Mouse (Mus musculus) MEL-GATA-1-ER (cell line): ENCODE data around the gene Isg15.

ENCODE experiments used
- DNase-seq: peaks from one replicate; pipeline ENCODE4 v3.0.0-alpha.2; 2012; ENCODE audit warnings: low read depth; ENCODE audit errors: extremely low read depth

Isg15 gene

GRCm38 (mm10) chr4:156200623-156201475 lies at the start of gene Isg15:
TSS of gene Isg15 (minus strand) at chr4:156200818.
- DNase-seq, result no peak

DNA sequence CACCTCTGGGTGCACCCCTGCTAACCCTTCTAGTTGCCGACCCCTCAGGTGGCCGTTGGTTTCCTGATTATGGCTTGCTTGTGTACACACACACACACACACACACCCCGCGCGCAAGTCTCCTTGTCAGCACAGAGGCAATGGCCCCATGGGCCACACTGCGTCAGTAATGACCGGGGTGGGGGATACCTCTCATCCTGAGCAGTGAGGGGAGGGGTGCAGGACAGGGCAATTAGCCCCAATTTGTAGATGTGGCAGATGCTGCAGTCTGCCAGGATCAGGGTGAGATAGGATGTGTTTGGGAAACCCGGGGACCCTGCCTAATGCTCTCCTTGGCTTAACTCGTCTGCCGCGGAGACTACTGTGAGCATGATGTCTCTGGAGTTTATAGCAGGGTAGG lies 48.9 kb upstream of the Isg15 start:
- no peak for DNase-seq

GRCm38 (mm10) chr4:156236651-156237447 lies 36.2 kb upstream of the Isg15 start:
- no peak for DNase-seq

- peak; percentile 69 for DNase-seq
These were observed 35.4 kb upstream of the Isg15 start, which contains the start of gene Noc2l for GRCm38 (mm10) chr4:156235808-156236533. TSS of gene Noc2l (plus strand) at chr4:156236010.

DNA sequence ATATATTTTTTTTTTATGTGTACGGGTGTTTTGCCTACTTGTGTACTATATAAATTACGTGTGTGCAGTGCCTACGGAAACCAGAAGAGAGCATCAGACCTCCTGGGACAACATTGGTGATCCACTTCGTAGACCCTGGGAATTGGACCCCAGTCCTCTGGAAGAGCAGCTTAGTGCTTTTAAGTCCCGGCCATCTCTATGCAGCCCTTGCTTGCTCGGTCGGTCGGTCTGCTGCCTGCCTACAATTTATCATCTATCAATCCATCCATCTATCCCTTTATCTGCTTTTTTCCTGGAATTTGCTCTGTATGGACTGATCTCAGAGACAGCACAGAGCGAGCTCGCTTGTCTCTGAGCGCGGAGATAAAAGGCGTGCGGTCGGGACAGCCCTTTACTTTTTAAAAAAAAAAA lies 34.7 kb upstream of the Isg15 start:
- DNase-seq, result peak; percentile 70

DNA sequence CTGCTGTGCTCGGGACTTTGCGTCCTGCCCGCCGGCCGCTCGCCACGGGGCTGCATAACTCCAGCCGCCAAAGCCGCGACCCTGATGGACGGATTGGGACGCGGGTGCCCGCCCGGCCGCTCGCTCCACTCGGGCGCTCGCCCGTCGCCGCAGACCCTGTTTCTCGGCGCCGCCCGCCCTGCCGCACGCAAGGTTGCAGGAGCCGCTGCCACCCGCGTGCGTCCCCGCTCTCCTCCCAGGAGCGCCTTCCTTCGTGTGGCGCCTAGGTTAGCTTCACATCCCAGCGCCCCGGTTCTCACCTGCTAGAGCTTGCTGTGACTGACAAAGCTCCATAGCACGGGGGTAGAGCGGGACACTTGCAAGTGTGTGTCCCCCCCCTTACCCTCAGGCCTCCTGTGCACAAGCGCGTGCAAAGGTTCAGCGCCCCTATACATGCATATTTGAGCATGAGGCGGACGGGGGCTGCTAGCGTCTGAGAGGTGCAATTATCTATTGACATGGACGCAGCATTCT lies 34.1 kb upstream of the Isg15 start, which contains the start of gene Plekhn1:
Gene Plekhn1 (minus strand): TSS at position 157 of the 513 bp plus-strand sequence.
- DNase-seq, result peak; percentile 45

- DNase-seq, result no peak
These were observed 33.4 kb upstream of the Isg15 start for GRCm38 (mm10) chr4:156234021-156234501.

GRCm38 (mm10) chr4:156228393-156229024 lies 27.9 kb upstream of the Isg15 start:
- no peak for DNase-seq

DNA sequence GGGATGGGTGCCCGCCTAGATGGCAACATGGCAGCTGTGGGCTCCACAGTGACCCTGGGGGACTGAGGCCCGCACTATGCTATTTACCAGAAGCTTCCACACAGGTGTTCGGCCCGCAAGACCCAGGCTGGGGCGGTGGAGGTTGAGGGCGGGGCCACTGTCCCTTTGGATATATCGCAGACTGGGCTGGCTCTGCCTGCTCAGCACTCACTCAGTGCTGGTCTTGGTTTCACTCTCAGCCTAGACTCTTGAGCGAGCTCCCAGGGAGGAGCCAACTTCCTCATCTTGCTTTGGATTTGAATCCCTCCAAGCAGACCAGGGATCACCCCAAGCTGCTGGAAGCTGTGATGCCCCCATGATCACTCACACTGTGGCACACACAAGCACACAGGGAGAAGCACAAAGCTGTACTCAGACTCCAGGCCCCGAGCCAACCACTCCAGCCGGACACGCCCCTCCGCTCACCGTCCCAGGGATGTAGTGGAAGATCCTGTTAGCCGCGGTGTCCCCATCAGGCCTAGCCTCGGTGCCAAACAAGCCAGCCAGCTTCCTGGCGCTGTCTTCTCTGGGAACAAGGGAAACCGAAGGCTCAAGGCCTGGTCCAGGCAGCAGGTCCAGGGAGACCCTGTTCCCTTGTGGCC lies 27.3 kb upstream of the Isg15 start:
- DNase-seq, result no peak

DNA sequence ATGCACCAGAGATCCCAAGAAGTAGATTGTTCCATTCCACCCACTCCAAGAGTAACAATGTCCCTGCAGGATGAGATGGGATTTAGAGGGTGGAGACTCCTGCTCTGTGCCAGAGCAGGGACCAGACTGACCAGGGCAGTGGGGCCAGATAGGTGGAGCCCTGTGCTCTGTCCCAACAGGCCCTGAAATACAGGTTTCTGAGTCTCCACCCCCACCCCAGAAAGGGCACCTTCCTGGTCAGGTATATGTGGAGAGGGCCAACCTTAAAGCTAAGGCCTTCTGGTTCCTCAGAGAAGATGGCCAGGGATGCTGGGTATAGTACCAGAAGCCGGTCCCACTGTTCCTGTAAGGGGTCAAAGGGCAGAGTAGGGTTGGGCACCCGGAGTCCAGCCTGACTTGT lies 23.7 kb upstream of the Isg15 start:
- DNase-seq, result no peak

DNA sequence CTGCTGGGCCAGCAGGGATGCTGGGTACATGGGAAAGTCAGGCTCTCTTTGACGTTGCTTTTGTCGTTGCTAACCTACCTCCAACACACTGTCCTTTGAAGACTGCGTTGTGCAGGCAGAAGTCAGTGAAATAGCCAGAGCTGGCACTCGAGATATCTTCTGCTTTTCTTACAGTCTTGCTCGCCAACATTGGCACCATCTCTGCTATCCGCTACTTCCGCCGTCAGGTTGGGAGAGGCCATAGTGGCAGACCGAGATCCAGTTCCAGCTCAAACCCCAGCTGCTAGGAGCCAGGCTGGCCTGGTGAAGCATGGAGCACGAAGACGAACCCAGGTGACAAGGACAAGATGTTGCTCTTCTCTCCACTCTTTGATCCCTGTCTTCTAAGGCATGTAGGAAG lies 19.3 kb upstream of the Isg15 start:
- no peak for DNase-seq

DNA sequence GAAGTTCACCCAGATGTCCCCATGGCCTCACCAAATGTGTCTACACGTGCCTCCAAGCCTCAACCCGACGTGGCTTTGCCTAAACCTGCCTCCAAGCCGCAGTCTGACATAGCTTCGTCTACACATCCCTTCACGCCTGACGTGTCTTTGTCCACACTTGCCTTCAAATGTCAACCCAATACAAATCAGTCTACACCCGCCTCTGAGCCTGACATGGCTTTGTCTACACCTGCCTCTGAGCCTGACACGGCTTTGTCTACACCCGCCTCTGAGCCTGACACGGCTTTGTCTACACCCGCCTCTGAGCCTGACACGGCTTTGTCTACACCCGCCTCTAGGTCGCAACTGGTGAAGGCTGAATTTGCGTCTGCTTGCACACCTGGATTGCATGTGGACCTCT lies 17.2 kb upstream of the Isg15 start:
- no peak for DNase-seq

DNA sequence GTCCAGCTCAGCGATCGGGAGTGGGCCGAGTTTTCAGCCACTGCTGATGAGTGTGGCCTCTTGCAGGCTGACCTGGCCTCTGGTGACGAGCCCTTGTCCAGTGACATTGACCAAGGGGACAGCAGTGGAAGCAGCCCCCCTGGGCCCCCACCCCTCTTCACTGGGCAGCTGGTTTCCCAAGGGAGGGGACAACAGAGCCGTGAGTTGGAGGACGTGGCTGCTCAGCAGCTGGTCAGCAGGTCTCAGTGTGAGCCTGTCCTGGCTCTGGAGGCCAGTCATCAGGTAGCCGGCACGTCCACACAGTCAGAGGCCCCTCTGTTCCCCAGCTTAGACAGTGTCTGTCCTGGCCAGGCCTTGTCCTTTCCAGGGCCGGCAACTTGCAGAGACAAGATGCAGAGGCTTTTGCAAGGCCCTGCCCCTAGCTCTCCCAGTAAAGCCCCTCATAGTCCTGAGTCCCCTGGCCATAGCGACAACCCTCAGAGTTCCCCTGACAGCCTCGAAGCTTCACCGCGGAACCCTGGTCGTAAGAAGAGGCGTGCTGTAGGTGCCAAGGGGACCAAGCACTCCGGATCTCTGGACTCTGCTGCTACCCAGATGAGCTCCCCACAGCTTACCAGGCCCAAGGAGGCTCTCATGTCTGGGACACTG lies 16.5 kb upstream of the Isg15 start:
- no peak for DNase-seq

- no peak for DNase-seq
These were observed 15.6 kb upstream of the Isg15 start for GRCm38 (mm10) chr4:156216196-156216595.

DNA sequence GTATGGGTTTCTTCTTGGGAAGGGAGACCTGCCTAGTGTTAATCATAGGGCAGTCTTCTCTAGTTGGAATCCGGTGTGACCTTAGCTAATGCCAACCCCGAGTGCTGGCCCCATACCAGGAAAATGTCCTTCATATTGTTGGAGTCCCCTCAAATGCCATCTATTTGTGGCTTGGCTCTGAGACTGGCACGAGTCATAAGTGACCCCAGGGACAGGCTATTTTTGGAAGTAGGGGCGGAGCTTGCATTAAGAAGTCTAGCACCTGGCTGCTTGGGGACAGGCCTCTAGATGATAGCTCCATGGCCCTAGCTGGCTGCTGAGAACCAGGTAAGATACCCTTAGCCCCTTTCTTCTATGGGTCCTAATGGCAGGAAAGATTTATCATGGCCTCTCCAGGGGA lies 15.0 kb upstream of the Isg15 start, which contains the start of gene Perm1:
Gene Perm1 (plus strand): TSS at position 220 of the 400 bp plus-strand sequence.
- no peak for DNase-seq

DNA sequence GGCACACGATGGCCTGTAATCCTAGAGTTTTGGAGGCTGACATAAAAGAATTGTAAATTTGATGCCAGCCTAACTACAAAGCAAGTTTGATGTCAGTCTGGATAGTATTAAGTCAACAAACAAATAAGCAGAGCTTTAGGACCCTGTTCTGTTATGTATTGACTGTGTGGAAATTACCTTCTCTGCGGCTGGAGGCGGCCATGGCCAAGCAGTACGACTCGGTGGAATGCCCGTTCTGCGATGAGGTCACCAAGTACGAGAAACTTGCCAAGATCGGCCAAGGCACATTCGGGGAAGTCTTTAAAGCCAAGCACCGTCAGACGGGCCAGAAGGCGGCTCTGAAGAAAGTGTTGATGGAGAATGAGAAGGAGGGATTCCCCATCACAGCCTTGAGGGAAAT lies 12.5 kb upstream of the Isg15 start:
- DNase-seq, result no peak

- DNase-seq, result no peak
These were observed 9.5 kb upstream of the Isg15 start for GRCm38 (mm10) chr4:156209963-156210635.

GRCm38 (mm10) chr4:156208872-156209271 lies 8.3 kb upstream of the Isg15 start:
- no peak for DNase-seq
